ENCODE assay signal across 38 mouse cellular contexts in the genomic region with DNA sequence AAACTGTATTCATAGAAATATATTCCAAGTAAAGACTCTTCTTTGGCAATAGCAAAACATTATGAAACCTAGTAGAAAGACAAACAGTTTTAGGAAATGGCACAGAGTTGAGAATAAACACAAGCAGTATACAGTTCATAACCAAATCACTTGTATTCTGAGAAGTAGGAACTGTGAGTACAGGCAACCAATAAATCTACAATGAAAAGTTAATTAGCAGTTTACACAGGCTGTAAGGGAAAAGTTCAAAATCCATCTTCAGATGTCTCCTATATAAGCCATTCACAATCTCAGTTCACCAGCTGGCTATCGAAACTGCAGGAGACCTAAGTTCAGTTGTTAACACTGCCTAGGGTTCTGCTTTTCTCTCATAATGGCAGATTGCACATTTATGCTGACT. TPM values are rescaled to one million over a fixed set of nuclear protein-coding genes. Genes with fewer than 3 reads are reported as not detected.
"Had no signal": no experiment of that assay in that cellular context is flagged by ENCODE, and none has a peak within 500 bp of the region (broad histone marks: within the 10 kb centered on the region; RNA-seq: fewer than 3 reads in every experiment).

A gene (plus strand): TSS at position 301 of the 400 bp plus-strand sequence.

- H3K4me3 ChIP-seq: gastrocnemius, adult 2 months; heart, embryonic 10.5 days; heart, embryonic 12.5 days; hindbrain, embryonic 10.5 days; hindbrain, embryonic 12.5 days; kidney, embryonic 15.5 days; layer of hippocampus, adult 2 months; limb, embryonic 13.5 days; limb, embryonic 15.5 days; liver, embryonic 12.5 days had no signal

- H3K36me3 ChIP-seq: heart, embryonic 10.5 days; heart, embryonic 12.5 days; hindbrain, embryonic 10.5 days; hindbrain, embryonic 12.5 days; kidney, embryonic 15.5 days; limb, embryonic 13.5 days; limb, embryonic 15.5 days; liver, embryonic 12.5 days had no signal

- DNase-seq: gastrocnemius, adult 2 months; gastrocnemius, postnatal 10 days; gastrocnemius, postnatal 25 days; heart, adult 18-20 months; heart, postnatal 10 days; heart, postnatal 4 days; kidney, adult 11 months; kidney, adult 2 months; kidney, adult 9 months; kidney, postnatal 14 days; kidney, postnatal 36 days; left cerebral cortex, postnatal 4 days had no signal

- H3K4me1 ChIP-seq: heart, embryonic 10.5 days; heart, embryonic 12.5 days; hindbrain, embryonic 10.5 days; hindbrain, embryonic 12.5 days; kidney, embryonic 15.5 days; limb, embryonic 13.5 days; limb, embryonic 15.5 days; liver, embryonic 12.5 days had no signal

- H3K4me2 ChIP-seq: heart, embryonic 12.5 days; hindbrain, embryonic 12.5 days; hindbrain, embryonic 14.5 days; kidney, embryonic 15.5 days; limb, embryonic 13.5 days; limb, embryonic 15.5 days; liver, embryonic 12.5 days had no signal

- H3K27me3 ChIP-seq: heart, embryonic 12.5 days; hindbrain, embryonic 12.5 days; kidney, embryonic 15.5 days; limb, embryonic 13.5 days; limb, embryonic 15.5 days; liver, embryonic 12.5 days had no signal

- ATAC-seq: hindbrain, embryonic 16.5 days; inflammation-experienced regulatory T-cells, adult 6 months; liver, embryonic 12.5 days had no signal

- H3K27ac ChIP-seq: gastrocnemius, adult 2 months; heart, embryonic 10.5 days; hindbrain, embryonic 10.5 days; hindbrain, embryonic 12.5 days; hindbrain, embryonic 14.5 days; kidney, embryonic 15.5 days; kidney, postnatal 0 days; layer of hippocampus, adult 2 months; limb, embryonic 13.5 days; limb, embryonic 15.5 days; liver, embryonic 12.5 days; liver, embryonic 14.5 days had no signal

- H3K9me3 ChIP-seq: heart, embryonic 10.5 days; heart, embryonic 12.5 days; hindbrain, embryonic 10.5 days; hindbrain, embryonic 12.5 days; kidney, embryonic 15.5 days; limb, embryonic 13.5 days; limb, embryonic 15.5 days; liver, embryonic 12.5 days had no signal

- H3K9ac ChIP-seq: heart, embryonic 12.5 days; hindbrain, embryonic 12.5 days; hindbrain, embryonic 14.5 days; kidney, embryonic 15.5 days; limb, embryonic 13.5 days; limb, embryonic 15.5 days; liver, embryonic 12.5 days; liver, embryonic 14.5 days had no signal

RNA-seq across cellular contexts. Expression of the gene that starts here (rescaled TPM):
- total RNA-seq: gastrocnemius, adult 2 months; gastrocnemius, postnatal 10 days; gastrocnemius, postnatal 25 days; gastrocnemius, postnatal 4 days; granulocyte monocyte progenitor cell, adult 5-6 weeks; heart, adult 18-20 months; heart, adult 8-10 months; heart, postnatal 10 days; heart, postnatal 25 days; heart, postnatal 4 days; layer of hippocampus, adult 2 months; layer of hippocampus, postnatal 10 days; layer of hippocampus, postnatal 25 days; left cerebral cortex, adult 8-10 months; left cerebral cortex, postnatal 10 days; left cerebral cortex, postnatal 25 days; left cerebral cortex, postnatal 4 days; liver, adult 2 months had no signal
- polyA plus RNA-seq: heart, embryonic 10.5 days; heart, embryonic 12.5 days; heart, embryonic 14.5 days; hindbrain, embryonic 10.5 days; hindbrain, embryonic 12.5 days; hindbrain, embryonic 16.5 days; inflammation-experienced regulatory T-cells, adult 6 months; kidney, adult 2 months; kidney, embryonic 15.5 days; kidney, postnatal 0 days; limb, embryonic 11.5 days; limb, embryonic 13.5 days; limb, embryonic 15.5 days; liver, adult 2 months; liver, embryonic 12.5 days; liver, embryonic 14.5 days had no signal
